Mouse (Mus musculus) heart, embryonic 13.5 days (tissue): ENCODE measurements around the gene Celf5. TPM values are rescaled to one million over a fixed set of nuclear protein-coding genes. Genes with fewer than 3 reads are reported as not detected.

Experiments
- ATAC-seq: fragments of 200-750 bp; cut with Nextera tagmentation; 2 replicates; pipeline ENCODE4 v1.8.0; 2017; ENCODE audit warnings: moderate TSS enrichment; ENCODE audit not compliant: insufficient number of reproducible peaks, low FRiP score, low TSS enrichment; ENCODE audit errors: extremely low read depth
- H3K27ac ChIP-seq: fragments of 300-500 bp; sonication (generic); replicated peaks from 2 replicates; pipeline ENCODE4 v1.5.1; 2015; ENCODE audit warnings: moderate library complexity, mild to moderate bottlenecking, inconsistent platforms
- H3K27me3 ChIP-seq: fragments of 300-500 bp; sonication (generic); replicated peaks from 2 replicates; pipeline ENCODE4 v1.6.1; 2015; ENCODE audit warnings: mild to moderate bottlenecking, inconsistent platforms
- H3K36me3 ChIP-seq: fragments of 300-500 bp; sonication (generic); 2 replicates; pipeline ENCODE4 v1.6.1; 2015; ENCODE audit warnings: mild to moderate bottlenecking, inconsistent platforms
- H3K4me1 ChIP-seq: fragments of 300-500 bp; sonication (generic); 2 replicates; pipeline ENCODE4 v1.6.1; 2015; ENCODE audit warnings: inconsistent platforms
- H3K4me2 ChIP-seq: fragments of 300-500 bp; sonication (generic); 2 replicates; pipeline ENCODE4 v1.6.1; 2015; ENCODE audit warnings: inconsistent platforms, mild to moderate bottlenecking, moderate library complexity
- H3K4me3 ChIP-seq: fragments of 300-500 bp; sonication (generic); 2 replicates; pipeline ENCODE4 v1.5.1; 2015; ENCODE audit warnings: moderate library complexity, mild to moderate bottlenecking, inconsistent platforms
- H3K9ac ChIP-seq: fragments of 300-500 bp; sonication (generic); 2 replicates; pipeline ENCODE4 v1.6.1; 2015; ENCODE audit warnings: inconsistent platforms, mild to moderate bottlenecking, moderate library complexity
- H3K9me3 ChIP-seq: fragments of 300-500 bp; sonication (generic); 2 replicates; pipeline ENCODE4 v1.6.1; 2016; ENCODE audit warnings: inconsistent platforms
- WGBS: fragments of 180-500 bp; shearing (Covaris S2); methylation state at CpG from one replicate; pipeline ENCODE4 v1.1.7; 2015; ENCODE audit warnings: mixed read lengths; 5-methylcytosine and 5-hydroxymethylcytosine counted together
- polyA plus RNA-seq: library from polyadenylated mRNA; unstranded; fragments of >200 nt; fragmentation: Nextera tagmentation; extraction: Ambion mirVana; gene quantifications from 2 replicates; pipeline ENCODE4 v1.2.1, GENCODE M21; 2015

Gene Celf5
- polyA plus RNA-seq, 1 experiment from 2014 or later = 0.16 TPM

- Histone ChIP-seq H3K27ac (peak overlapping the region; percentile 61; the same call in 1 of the 2 replicates), H3K27me3 (no peaks in the 10 kb centered on the region), H3K9ac (peak overlapping the region; percentile 71), H3K9me3 (no peaks in the 10 kb centered on the region), H3K4me2 (no peak overlapping the region), H3K36me3 (peaks cover 42% of the 10 kb centered on the region), H3K4me1 (peaks cover 88% of the 10 kb centered on the region), H3K4me3 (no peak overlapping the region)
- ATAC-seq = no peak
- WGBS = 67% methylated on average over 17 of the region's 17 CpGs
These were observed 66.8 kb downstream of the Celf5 start for GRCm38 (mm10) chr10:81415549-81416310.

GRCm38 (mm10) chr10:81415146-81415545 lies 67.4 kb downstream of the Celf5 start:
- H3K27me3 ChIP-seq = no peaks in the 10 kb centered on the region
- peak overlapping the region; percentile 71; the same call in 1 of the 2 replicates for H3K9ac ChIP-seq
- H3K4me2 ChIP-seq = no peak overlapping the region
- no peak for ATAC-seq
- 81% methylated on average over 5 of the region's 5 CpGs for WGBS
- H3K4me3 ChIP-seq = no peak overlapping the region
- H3K9me3 ChIP-seq = no peaks in the 10 kb centered on the region
- H3K27ac ChIP-seq = no peak overlapping the region; the same call in 1 of the 2 replicates
- peaks cover 94% of the 10 kb centered on the region for H3K4me1 ChIP-seq
- peaks cover 36% of the 10 kb centered on the region for H3K36me3 ChIP-seq

GRCm38 (mm10) chr10:81414682-81415081 lies 67.8 kb downstream of the Celf5 start:
- H3K27me3 ChIP-seq = no peaks in the 10 kb centered on the region
- no peak overlapping the region for H3K4me3 ChIP-seq
- peaks cover 99% of the 10 kb centered on the region for H3K4me1 ChIP-seq
- peak overlapping the region; percentile 71; the same call in 1 of the 2 replicates for H3K9ac ChIP-seq
- no peaks in the 10 kb centered on the region for H3K9me3 ChIP-seq
- no peak for ATAC-seq
- peak overlapping the region; percentile 55; the same call in 1 of the 2 replicates for H3K27ac ChIP-seq
- no peak overlapping the region for H3K4me2 ChIP-seq
- H3K36me3 ChIP-seq = peaks cover 32% of the 10 kb centered on the region

GRCm38 (mm10) chr10:81413310-81414261 lies 68.9 kb downstream of the Celf5 start:
- ATAC-seq = no peak

GRCm38 (mm10) chr10:81412586-81413309 lies 69.8 kb downstream of the Celf5 start:
- peaks cover 34% of the 10 kb centered on the region for H3K36me3 ChIP-seq
- WGBS = 69% methylated on average over 16 of the region's 16 CpGs
- H3K9ac ChIP-seq = peak overlapping the region; percentile 71
- H3K9me3 ChIP-seq = no peaks in the 10 kb centered on the region
- no peak overlapping the region for H3K4me3 ChIP-seq
- H3K4me2 ChIP-seq = peak overlapping the region; percentile 37
- peak overlapping the region; percentile 98 for H3K27ac ChIP-seq
- no peak for ATAC-seq
- H3K4me1 ChIP-seq = peaks cover 100% of the 10 kb centered on the region
- H3K27me3 ChIP-seq = no peaks in the 10 kb centered on the region

More at GRCm38 (mm10) chr10:81413310-81414261, 68.9 kb downstream of the Celf5 start:
- peak overlapping the region; percentile 50 for H3K4me2 ChIP-seq
- 29% methylated on average over 26 of the region's 26 CpGs for WGBS
- peak overlapping the region; percentile 22; the same call in 1 of the 2 replicates for H3K4me3 ChIP-seq
- no peaks in the 10 kb centered on the region for H3K9me3 ChIP-seq
- H3K27me3 ChIP-seq = no peaks in the 10 kb centered on the region
- peaks cover 100% of the 10 kb centered on the region for H3K4me1 ChIP-seq
- H3K36me3 ChIP-seq = peaks cover 31% of the 10 kb centered on the region
- peak overlapping the region; percentile 98 for H3K27ac ChIP-seq
- peak overlapping the region; percentile 71 for H3K9ac ChIP-seq

- 40% methylated on average over 18 of the region's 18 CpGs for WGBS
- ATAC-seq = no peak
- H3K4me3 ChIP-seq = no peak overlapping the region
These were observed 70.8 kb downstream of the Celf5 start for GRCm38 (mm10) chr10:81411471-81412400.

GRCm38 (mm10) chr10:81410981-81411380 lies 71.5 kb downstream of the Celf5 start:
- 60% methylated on average over 9 of the region's 9 CpGs for WGBS
- H3K4me3 ChIP-seq = no peak overlapping the region
- H3K9ac ChIP-seq = peak overlapping the region; percentile 71
- H3K36me3 ChIP-seq = peaks cover 47% of the 10 kb centered on the region
- no peaks in the 10 kb centered on the region for H3K9me3 ChIP-seq
- H3K27ac ChIP-seq = peak overlapping the region; percentile 98
- H3K4me1 ChIP-seq = peaks cover 100% of the 10 kb centered on the region
- H3K4me2 ChIP-seq = peak overlapping the region; percentile 51
- H3K27me3 ChIP-seq = 0 out of 2 replicates have a peak, but pooled peaks cover 4% of the 10 kb centered on the region
- no peak for ATAC-seq

More at GRCm38 (mm10) chr10:81411471-81412400, 70.8 kb downstream of the Celf5 start:
- Histone ChIP-seq H3K27ac (peak overlapping the region; percentile 98), H3K4me1 (peaks cover 100% of the 10 kb centered on the region), H3K36me3 (peaks cover 40% of the 10 kb centered on the region), H3K9me3 (no peaks in the 10 kb centered on the region), H3K9ac (peak overlapping the region; percentile 71), H3K27me3 (0 out of 2 replicates have a peak, but pooled peaks cover under 1% of the 10 kb centered on the region), H3K4me2 (peak overlapping the region; percentile 37)

- H3K4me2 ChIP-seq = peak overlapping the region; percentile 51
- WGBS = 56% methylated on average over 4 of the region's 4 CpGs
- H3K36me3 ChIP-seq = peaks cover 47% of the 10 kb centered on the region
- peak overlapping the region; percentile 25; the same call in 1 of the 2 replicates for H3K4me3 ChIP-seq
- H3K27ac ChIP-seq = peak overlapping the region; percentile 98
- H3K27me3 ChIP-seq = 0 out of 2 replicates have a peak, but pooled peaks cover 4% of the 10 kb centered on the region
- no peak for ATAC-seq
- H3K4me1 ChIP-seq = peaks cover 100% of the 10 kb centered on the region
- no peaks in the 10 kb centered on the region for H3K9me3 ChIP-seq
- peak overlapping the region; percentile 71 for H3K9ac ChIP-seq
These were observed 72.2 kb downstream of the Celf5 start for GRCm38 (mm10) chr10:81410350-81410749.

GRCm38 (mm10) chr10:81409330-81409729 lies 73.2 kb downstream of the Celf5 start:
- H3K4me2 ChIP-seq = peak overlapping the region; percentile 51
- WGBS = 34% methylated on average over 8 of the region's 8 CpGs
- peaks cover 56% of the 10 kb centered on the region for H3K36me3 ChIP-seq
- H3K9me3 ChIP-seq = no peaks in the 10 kb centered on the region
- ATAC-seq = no peak
- H3K27ac ChIP-seq = peak overlapping the region; percentile 98
- H3K9ac ChIP-seq = peak overlapping the region; percentile 71
- peaks cover 4% of the 10 kb centered on the region; the same call in 1 of the 2 replicates for H3K27me3 ChIP-seq
- H3K4me1 ChIP-seq = peaks cover 96% of the 10 kb centered on the region
- peak overlapping the region; percentile 25 for H3K4me3 ChIP-seq
